Mouse (Mus musculus): Measurements from ENCODE around the gene Actg1.

Actg1 gene

GRCm38 (mm10) chr11:120347791-120348683 lies at the start of gene Actg1:
Gene Actg1, minus strand, starts transcription at chr11:120348542.
- TF ChIP-seq GATA4 (IDR thresholded peaks at IDR 0.05; ENCODE audit: insufficient replicate concordance, low read length): no peak

GRCm38 (mm10) chr11:120397602-120398001 lies 49.3 kb upstream of the Actg1 start:
- TF ChIP-seq GATA4 (IDR thresholded peaks at IDR 0.05; ENCODE audit: insufficient replicate concordance, low read length): no peak

GRCm38 (mm10) chr11:120395661-120396060 lies 47.3 kb upstream of the Actg1 start:
- TF ChIP-seq GATA4 (IDR thresholded peaks at IDR 0.05; ENCODE audit: insufficient replicate concordance, low read length): no peak

- no peak for TF ChIP-seq GATA4 (IDR thresholded peaks at IDR 0.05; ENCODE audit: insufficient replicate concordance, low read length)
These were observed 40.2 kb upstream of the Actg1 start for GRCm38 (mm10) chr11:120388580-120388979.

- TF ChIP-seq GATA4 (IDR thresholded peaks at IDR 0.05; ENCODE audit: insufficient replicate concordance, low read length): no peak
These were observed 38.8 kb upstream of the Actg1 start for GRCm38 (mm10) chr11:120387157-120387556.

GRCm38 (mm10) chr11:120386632-120387031 lies 38.3 kb upstream of the Actg1 start:
- TF ChIP-seq GATA4 (IDR thresholded peaks at IDR 0.05; ENCODE audit: insufficient replicate concordance, low read length): no peak

- no peak for TF ChIP-seq GATA4 (IDR thresholded peaks at IDR 0.05; ENCODE audit: insufficient replicate concordance, low read length)
These were observed 34.2 kb upstream of the Actg1 start for GRCm38 (mm10) chr11:120382509-120382908.

- no peak for TF ChIP-seq GATA4 (IDR thresholded peaks at IDR 0.05; ENCODE audit: insufficient replicate concordance, low read length)
These were observed 32.8 kb upstream of the Actg1 start for GRCm38 (mm10) chr11:120381157-120381556.

- TF ChIP-seq GATA4 (IDR thresholded peaks at IDR 0.05; ENCODE audit: insufficient replicate concordance, low read length): no peak
These were observed 31.9 kb upstream of the Actg1 start for GRCm38 (mm10) chr11:120380271-120380670.

GRCm38 (mm10) chr11:120378611-120379540 lies 30.5 kb upstream of the Actg1 start, which contains the start of gene Faap100:
Gene Faap100, minus strand, starts transcription at chr11:120378764.
- peak; percentile 61; the same call in 1 of the 2 replicates for TF ChIP-seq GATA4 (IDR thresholded peaks at IDR 0.05; ENCODE audit: insufficient replicate concordance, low read length)

GRCm38 (mm10) chr11:120378031-120378610 lies 29.8 kb upstream of the Actg1 start:
- TF ChIP-seq GATA4 (IDR thresholded peaks at IDR 0.05; ENCODE audit: insufficient replicate concordance, low read length): no peak

GRCm38 (mm10) chr11:120377337-120377736 lies 29.0 kb upstream of the Actg1 start:
- TF ChIP-seq GATA4 (IDR thresholded peaks at IDR 0.05; ENCODE audit: insufficient replicate concordance, low read length): no peak

GRCm38 (mm10) chr11:120376302-120377160 lies 28.2 kb upstream of the Actg1 start:
- TF ChIP-seq GATA4 (IDR thresholded peaks at IDR 0.05; ENCODE audit: insufficient replicate concordance, low read length): no peak

- TF ChIP-seq GATA4 (IDR thresholded peaks at IDR 0.05; ENCODE audit: insufficient replicate concordance, low read length): no peak
These were observed 27.0 kb upstream of the Actg1 start for GRCm38 (mm10) chr11:120375324-120375723.

All from liver, adult (tissue).